Mouse (Mus musculus): ENCODE results near the gene Kank1. TPM values are rescaled to one million over a fixed set of nuclear protein-coding genes. Genes with fewer than 3 reads are reported as not detected.

Gene Kank1
- polyA plus RNA-seq, 1 experiment from 2014 or later: 3.9 TPM

DNA sequence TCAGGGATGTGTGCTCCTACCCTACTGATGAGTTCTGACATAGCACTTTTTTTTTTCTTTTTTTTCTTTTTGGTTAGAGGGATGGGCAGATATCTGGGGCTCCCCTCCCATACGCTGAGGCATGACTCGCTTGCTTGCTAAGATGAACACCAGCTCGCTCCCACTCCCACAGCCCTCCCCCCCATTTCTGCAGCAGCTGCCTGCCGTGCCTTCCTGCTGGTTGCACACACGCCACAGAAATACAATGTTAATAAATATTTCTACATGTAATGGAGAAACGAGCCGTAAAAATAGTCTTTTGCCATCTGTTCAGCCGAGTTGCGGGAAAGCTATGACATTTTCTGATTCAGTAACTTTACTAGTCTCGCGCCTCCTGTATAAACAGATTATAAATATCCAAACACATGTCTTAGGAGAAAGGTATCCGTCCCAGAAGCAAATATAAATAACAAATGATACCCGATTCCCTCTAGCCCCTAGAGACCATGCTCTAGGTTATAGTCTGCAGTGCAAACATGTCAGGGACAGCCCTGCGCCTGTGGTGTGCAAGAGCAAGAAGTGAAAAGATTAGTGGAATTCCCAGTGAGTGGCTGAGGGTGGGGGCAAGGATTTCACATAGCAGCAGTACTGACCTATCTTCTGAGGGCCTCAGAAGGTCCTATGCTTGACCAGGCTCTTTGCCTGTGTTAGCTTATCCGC is 114.6 kb downstream of the Kank1 start:
- Histone ChIP-seq H3K4me2 (replicated peaks) (no peak overlapping the region), H3K27me3 (no peaks in the 10 kb centered on the region)
- peak; percentile 75 for ATAC-seq (replicated peaks)

GRCm38 (mm10) chr19:25357094-25357493 is 120.3 kb downstream of the Kank1 start:
- Histone ChIP-seq H3K27me3 (no peaks in the 10 kb centered on the region), H3K27ac (replicated peaks) (no peak overlapping the region), H3K36me3 (no peaks in the 10 kb centered on the region), H3K4me1 (peaks cover 16% of the 10 kb centered on the region), H3K4me3 (no peak overlapping the region), H3K9me3 (no peaks in the 10 kb centered on the region), H3K4me2 (replicated peaks) (no peak overlapping the region), H3K9ac (replicated peaks) (no peak overlapping the region)
- ATAC-seq (replicated peaks): no peak
- 75% methylated on average over 11 of the region's 11 CpGs for WGBS

More for the DNA sequence above, 114.6 kb downstream of the Kank1 start:
- Histone ChIP-seq H3K4me3 (no peak overlapping the region), H3K27ac (replicated peaks) (no peak overlapping the region), H3K36me3 (no peaks in the 10 kb centered on the region), H3K4me1 (no peaks in the 10 kb centered on the region), H3K9me3 (no peaks in the 10 kb centered on the region), H3K9ac (replicated peaks) (no peak overlapping the region)
- 50% methylated on average over 15 of the region's 15 CpGs for WGBS

GRCm38 (mm10) chr19:25358486-25359120 is 121.8 kb downstream of the Kank1 start:
- Histone ChIP-seq H3K36me3 (no peaks in the 10 kb centered on the region), H3K27me3 (no peaks in the 10 kb centered on the region), H3K9me3 (no peaks in the 10 kb centered on the region), H3K4me3 (no peak overlapping the region), H3K4me1 (peaks cover 18% of the 10 kb centered on the region), H3K4me2 (replicated peaks) (no peak overlapping the region), H3K27ac (replicated peaks) (no peak overlapping the region), H3K9ac (replicated peaks) (no peak overlapping the region)
- ATAC-seq (replicated peaks): no peak
- 54% methylated on average over 8 of the region's 8 CpGs for WGBS

- H3K9ac ChIP-seq (replicated peaks): no peak overlapping the region
- H3K9me3 ChIP-seq: no peaks in the 10 kb centered on the region
- WGBS: 33% methylated on average over 9 of the region's 9 CpGs
- 0 out of 2 replicates have a peak, but pooled peaks have one; percentile 65 for ATAC-seq (replicated peaks)
- H3K27me3 ChIP-seq: no peaks in the 10 kb centered on the region
- no peak overlapping the region for H3K4me3 ChIP-seq
- H3K27ac ChIP-seq (replicated peaks): no peak overlapping the region
- H3K36me3 ChIP-seq: no peaks in the 10 kb centered on the region
- H3K4me2 ChIP-seq (replicated peaks): no peak overlapping the region
- peaks cover 18% of the 10 kb centered on the region for H3K4me1 ChIP-seq
Observed at GRCm38 (mm10) chr19:25360571-25361029, 123.8 kb downstream of the Kank1 start.

DNA sequence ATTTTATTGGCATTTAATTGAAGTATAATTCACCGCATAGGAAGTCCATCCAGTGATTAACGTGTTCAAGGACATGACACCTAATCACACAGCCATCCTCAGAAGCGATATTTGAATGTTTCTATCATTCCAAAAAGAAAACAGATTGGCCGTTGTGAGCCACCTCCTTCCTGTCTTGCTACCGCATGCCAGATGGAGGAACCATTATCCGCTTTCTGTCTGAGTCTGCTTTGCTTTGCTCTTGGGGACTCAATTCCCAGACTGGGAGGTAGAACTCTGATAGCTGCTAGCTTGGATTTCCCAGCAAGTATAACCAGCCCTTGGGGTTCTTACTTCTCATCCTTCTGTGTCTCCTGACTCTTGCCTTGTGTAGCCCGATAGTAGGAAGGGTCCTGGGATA is 125.2 kb downstream of the Kank1 start:
- H3K27me3 ChIP-seq: no peaks in the 10 kb centered on the region
- H3K27ac ChIP-seq (replicated peaks): no peak overlapping the region
- H3K4me3 ChIP-seq: no peak overlapping the region
- H3K4me2 ChIP-seq (replicated peaks): no peak overlapping the region
- H3K9me3 ChIP-seq: no peaks in the 10 kb centered on the region
- 71% methylated on average over 7 of the region's 7 CpGs for WGBS
- no peak overlapping the region for H3K9ac ChIP-seq (replicated peaks)
- no peaks in the 10 kb centered on the region for H3K36me3 ChIP-seq
- ATAC-seq (replicated peaks): no peak
- peaks cover 18% of the 10 kb centered on the region for H3K4me1 ChIP-seq

GRCm38 (mm10) chr19:25365698-25366097 is 128.9 kb downstream of the Kank1 start:
- WGBS: 79% methylated on average over 5 of the region's 5 CpGs
- Histone ChIP-seq H3K9me3 (no peaks in the 10 kb centered on the region), H3K4me1 (peaks cover 5% of the 10 kb centered on the region), H3K27me3 (no peaks in the 10 kb centered on the region), H3K36me3 (no peaks in the 10 kb centered on the region), H3K27ac (replicated peaks) (no peak overlapping the region), H3K4me2 (replicated peaks) (no peak overlapping the region), H3K4me3 (no peak overlapping the region), H3K9ac (replicated peaks) (no peak overlapping the region)
- no peak for ATAC-seq (replicated peaks)

DNA sequence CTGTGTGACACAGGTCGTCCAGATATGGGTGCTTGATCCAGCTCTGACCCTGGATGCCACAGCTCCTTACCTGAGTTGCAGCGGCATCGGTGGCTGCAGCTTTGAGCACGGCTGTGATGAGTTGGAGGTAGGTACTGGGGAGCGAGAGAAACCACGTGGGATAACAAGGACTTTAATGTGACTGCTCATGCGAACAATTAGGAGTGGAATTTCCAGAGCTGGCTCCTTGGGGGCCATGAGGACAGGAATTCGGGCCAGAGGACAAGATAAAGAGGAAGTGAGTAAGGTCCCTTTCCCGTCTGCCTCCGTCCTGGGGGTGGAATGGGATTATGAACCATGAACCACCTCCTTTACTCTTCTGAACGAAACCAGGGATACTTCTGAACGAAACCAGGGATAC is 129.8 kb downstream of the Kank1 start:
- Histone ChIP-seq H3K36me3 (no peaks in the 10 kb centered on the region), H3K27ac (replicated peaks) (no peak overlapping the region), H3K27me3 (no peaks in the 10 kb centered on the region), H3K9me3 (no peaks in the 10 kb centered on the region), H3K4me2 (replicated peaks) (no peak overlapping the region), H3K4me3 (no peak overlapping the region), H3K9ac (replicated peaks) (no peak overlapping the region), H3K4me1 (peaks cover 4% of the 10 kb centered on the region; the same call in 1 of the 2 replicates)
- 47% methylated on average over 12 of the region's 12 CpGs for WGBS
- no peak for ATAC-seq (replicated peaks)

GRCm38 (mm10) chr19:25370428-25370827 is 133.7 kb downstream of the Kank1 start:
- Histone ChIP-seq H3K27ac (replicated peaks) (no peak overlapping the region), H3K27me3 (no peaks in the 10 kb centered on the region), H3K4me2 (replicated peaks) (no peak overlapping the region), H3K4me1 (peaks cover 8% of the 10 kb centered on the region), H3K9ac (replicated peaks) (no peak overlapping the region), H3K36me3 (no peaks in the 10 kb centered on the region), H3K9me3 (no peaks in the 10 kb centered on the region), H3K4me3 (no peak overlapping the region)
- no peak for ATAC-seq (replicated peaks)
- WGBS: 95% methylated on average over 9 of the region's 9 CpGs

GRCm38 (mm10) chr19:25372794-25373193 is 136.0 kb downstream of the Kank1 start:
- ATAC-seq (replicated peaks): no peak
- WGBS: 78% methylated on average over 7 of the region's 7 CpGs
- Histone ChIP-seq H3K4me2 (replicated peaks) (no peak overlapping the region), H3K27ac (replicated peaks) (no peak overlapping the region), H3K4me1 (peaks cover 8% of the 10 kb centered on the region), H3K27me3 (no peaks in the 10 kb centered on the region), H3K9me3 (no peaks in the 10 kb centered on the region), H3K36me3 (no peaks in the 10 kb centered on the region), H3K9ac (replicated peaks) (no peak overlapping the region), H3K4me3 (no peak overlapping the region)

DNA sequence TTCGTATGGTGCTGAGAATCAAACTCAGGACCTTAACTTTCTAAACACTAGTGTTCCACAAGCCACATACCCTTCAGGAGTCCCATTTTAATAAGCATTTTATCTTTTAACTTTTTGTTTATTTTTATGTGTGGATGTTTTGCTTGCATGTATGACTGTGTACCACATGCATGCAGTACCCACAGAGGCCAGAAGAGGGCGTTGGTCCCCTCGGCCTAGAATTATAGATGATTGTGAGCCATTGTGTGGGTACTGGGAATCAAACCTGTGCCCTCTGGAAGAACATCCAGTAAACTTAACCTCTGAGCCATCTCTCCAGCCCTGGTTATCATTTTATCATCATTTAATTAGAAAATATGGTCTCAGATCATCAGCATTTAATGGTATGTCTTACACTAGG is 136.8 kb downstream of the Kank1 start:
- WGBS: 65% methylated on average over 3 of the region's 3 CpGs
- no peaks in the 10 kb centered on the region for H3K36me3 ChIP-seq
- ATAC-seq (replicated peaks): no peak

GRCm38 (mm10) chr19:25374191-25374590 is 137.4 kb downstream of the Kank1 start:
- Histone ChIP-seq H3K27ac (replicated peaks) (no peak overlapping the region), H3K36me3 (no peaks in the 10 kb centered on the region), H3K4me2 (replicated peaks) (no peak overlapping the region), H3K4me3 (no peak overlapping the region), H3K9ac (replicated peaks) (no peak overlapping the region), H3K4me1 (peaks cover 8% of the 10 kb centered on the region), H3K27me3 (no peaks in the 10 kb centered on the region), H3K9me3 (no peaks in the 10 kb centered on the region)
- ATAC-seq (replicated peaks): no peak
- WGBS: 75% methylated on average over 9 of the region's 9 CpGs

More for the DNA sequence above, 136.8 kb downstream of the Kank1 start:
- Histone ChIP-seq H3K4me1 (peaks cover 8% of the 10 kb centered on the region), H3K9ac (replicated peaks) (no peak overlapping the region), H3K27ac (replicated peaks) (no peak overlapping the region), H3K27me3 (no peaks in the 10 kb centered on the region), H3K4me2 (replicated peaks) (no peak overlapping the region), H3K4me3 (no peak overlapping the region), H3K9me3 (no peaks in the 10 kb centered on the region)

GRCm38 (mm10) chr19:25374926-25375325 is 138.2 kb downstream of the Kank1 start:
- H3K4me2 ChIP-seq (replicated peaks): no peak overlapping the region
- ATAC-seq (replicated peaks): peak; percentile 51; the same call in 1 of the 2 replicates
- H3K36me3 ChIP-seq: no peaks in the 10 kb centered on the region
- 7% methylated on average over 12 of the region's 12 CpGs for WGBS
- H3K9ac ChIP-seq (replicated peaks): no peak overlapping the region
- H3K4me1 ChIP-seq: peaks cover 8% of the 10 kb centered on the region
- no peak overlapping the region for H3K27ac ChIP-seq (replicated peaks)
- H3K27me3 ChIP-seq: no peaks in the 10 kb centered on the region
- H3K4me3 ChIP-seq: no peak overlapping the region
- H3K9me3 ChIP-seq: no peaks in the 10 kb centered on the region
